ENCODE assay signal across 8 mouse cellular contexts in the genomic region with DNA sequence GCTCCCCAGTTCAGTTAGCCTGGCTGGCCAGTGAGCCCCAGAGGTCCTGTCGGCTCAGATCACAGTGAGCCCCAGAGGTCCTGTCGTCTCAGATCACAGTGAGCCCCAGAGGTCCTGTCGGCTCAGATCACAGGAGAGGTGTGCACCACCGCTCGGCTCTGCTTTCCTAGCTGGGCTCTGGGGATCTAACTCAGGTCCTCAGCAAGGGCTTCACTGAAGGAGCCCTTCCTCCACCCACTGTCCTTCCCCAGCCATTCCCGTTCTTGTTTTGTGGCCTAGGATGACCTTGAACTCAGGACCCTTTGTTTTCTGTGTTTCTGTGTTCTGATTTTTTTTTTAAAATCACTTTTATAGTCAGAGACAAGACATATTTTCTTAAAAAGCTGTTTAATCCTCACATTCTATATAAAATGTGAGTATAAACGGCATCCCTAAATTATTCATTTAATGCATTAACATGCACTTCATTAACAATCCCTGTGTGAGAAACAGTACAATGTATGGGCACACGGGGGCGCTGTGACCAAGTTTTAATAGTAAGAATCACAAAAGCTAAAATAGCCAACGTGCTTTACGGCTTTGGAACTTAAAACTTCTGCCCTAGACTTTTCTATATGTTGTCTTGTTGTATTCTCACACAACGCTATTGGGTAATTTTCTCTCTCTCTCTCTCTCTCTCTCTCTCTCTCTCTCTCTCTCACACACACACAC. TPM values are rescaled to one million over a fixed set of nuclear protein-coding genes. Genes with fewer than 3 reads are reported as not detected.
DNase-seq lines count a peak whose midpoint lies in the region; TF ChIP-seq lines count a peak whose summit lies in the region.

No protein-coding gene starts in this region.

- H3K27ac ChIP-seq in layer of hippocampus, adult 2 months = no peak overlapping the region

- no peaks in the 10 kb centered on the region for H3K9me3 ChIP-seq in E14TG2a.4 (ENCODE audit: low read length)

- H3K4me1 ChIP-seq in E14TG2a.4 (replicated peaks; ENCODE audit: low read depth, low read length) = peaks cover 19% of the 10 kb centered on the region

- 0 out of 2 replicates have a peak, but pooled peaks cover 5% of the 10 kb centered on the region for H3K27me3 ChIP-seq in E14TG2a.4 (ENCODE audit: insufficient read depth, low read length)

- H3K36me3 ChIP-seq in E14TG2a.4 (ENCODE audit: insufficient read depth, low read length) = no peaks in the 10 kb centered on the region

- peak; percentile 37 for DNase-seq in heart, adult 8-10 months (ENCODE audit: low spot score)
- DNase-seq in heart, postnatal 25 days (ENCODE audit: low spot score) = no peak
- peak; percentile 14 for DNase-seq in cerebellum, adult 11-12 months
- peak; percentile 63 to 64 for DNase-seq in frontal cortex, postnatal 25 days (ENCODE audit: low spot score in 2 of 2)
- DNase-seq in layer of hippocampus, adult 2 months (ENCODE audit: low spot score in 2 of 2) = peak; percentile 53 to 69
- DNase-seq in lung, postnatal 36 days = peak; percentile 80
- peak; percentile 28 to 47 for DNase-seq in spleen, postnatal 36 days (ENCODE audit: low spot score in 2 of 2)

- peak; percentile 66 for TF ChIP-seq CTCF in E14TG2a.4 (conservative IDR thresholded peaks at IDR 0.05; ENCODE audit: low read length)
- peak; percentile 86 for TF ChIP-seq CTCF in layer of hippocampus, adult 2 months (conservative IDR thresholded peaks at IDR 0.05)

- intact Hi-C loops in heart, postnatal 25 days (cut with DNase I) = loop anchor here (5.0 kb wide), 2 partner anchors 244 to 464 kb away; no protein-coding TSS in a partner anchor

- no peak overlapping the region for H3K4me3 ChIP-seq in E14TG2a.4 (replicated peaks; ENCODE audit: low read length)
- no peak overlapping the region for H3K4me3 ChIP-seq in layer of hippocampus, adult 2 months

RNA-seq across cellular contexts. Expression of a gene that starts 16.1 kb away (rescaled TPM):
- not detected for total RNA-seq in heart, adult 8-10 months (2022)
- total RNA-seq in heart, postnatal 25 days (2021) = not detected
- total RNA-seq in layer of hippocampus, adult 2 months (2021) = not detected
